Mouse (Mus musculus) regulatory T cell (primary cell): Measurements from ENCODE around the gene 1700022I11Rik.

Source experiments
- in situ Hi-C: fragments of 300-600 bp; cut with MboI, MseI; formaldehyde crosslinking; loops from one replicate; pipeline ENCODE4 v1.15.1; 2025; ENCODE audit warnings: high pct_unique_total_duplicates

1700022I11Rik gene

DNA sequence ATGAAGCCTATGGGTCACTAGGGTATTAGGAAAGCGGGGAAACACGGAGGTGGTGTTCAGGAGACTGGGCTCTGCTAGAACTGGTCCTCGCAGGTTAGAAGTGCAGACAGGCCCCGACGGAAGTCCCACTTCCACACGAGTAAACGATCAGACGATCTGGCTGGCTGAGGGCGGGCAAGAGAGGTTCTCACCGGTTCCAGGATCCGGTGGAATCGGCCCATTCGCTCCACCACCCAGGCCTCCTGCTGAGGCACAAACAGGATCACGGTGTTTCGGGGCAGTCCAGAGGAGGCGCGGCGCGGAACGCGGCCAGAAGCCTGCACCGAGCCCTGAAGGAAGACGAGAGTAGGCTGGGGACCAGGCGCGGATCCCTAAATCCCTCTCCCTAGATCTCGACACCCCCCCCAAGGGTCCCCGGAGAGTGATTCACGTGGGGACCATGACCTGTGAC, 61.4 kb downstream of the 1700022I11Rik start:
- in situ Hi-C loops: loop anchor here (25.0 kb wide), 2 partner anchors 931 to 1469 kb away; partner anchors contain the start of genes Dnaic1, Fam219a and Glipr2

DNA sequence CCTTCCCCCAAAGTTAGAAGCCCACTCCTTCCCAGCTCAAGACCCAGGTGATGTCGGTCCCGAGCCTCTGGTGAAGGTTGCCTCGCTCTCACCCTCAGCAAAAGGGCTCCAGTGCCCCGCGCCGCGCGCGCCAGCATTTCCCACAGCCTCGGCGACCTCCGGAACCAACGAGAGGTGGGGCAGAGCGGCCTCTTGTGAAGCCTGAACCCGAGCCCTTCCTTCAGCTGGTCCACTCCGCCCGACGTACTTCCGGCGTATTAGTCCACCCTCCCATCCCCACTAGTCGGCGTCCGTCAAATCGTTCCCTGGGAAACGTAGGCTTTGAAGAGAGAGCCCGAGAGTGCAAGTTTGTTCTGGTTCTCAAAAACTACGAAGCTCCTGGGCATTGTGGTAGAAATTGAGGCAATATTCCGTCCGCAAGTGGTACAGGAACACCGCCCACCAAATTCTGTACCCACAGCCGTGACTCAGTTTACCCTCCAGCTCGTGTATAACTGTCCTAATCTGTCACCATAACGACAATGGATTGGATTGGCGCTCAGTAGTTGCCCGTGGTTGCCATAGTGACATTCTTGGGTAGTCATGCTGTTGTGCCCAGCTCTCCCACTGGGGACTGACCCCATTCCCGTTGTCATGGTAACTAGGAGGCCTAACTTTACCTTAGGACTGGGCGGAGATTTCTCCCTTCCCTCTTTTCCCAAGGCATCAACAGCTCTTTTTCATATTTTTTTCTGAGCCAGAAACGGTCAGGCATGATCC, 62.0 kb downstream of the 1700022I11Rik start, which contains the start of gene Stoml2:
Gene Stoml2, minus strand, starts transcription at position 474 of the 759 bp plus-strand sequence.
- in situ Hi-C loops: loop anchor here (25.0 kb wide), 2 partner anchors 931 to 1469 kb away; partner anchors contain the start of genes Dnaic1, Fam219a and Glipr2

DNA sequence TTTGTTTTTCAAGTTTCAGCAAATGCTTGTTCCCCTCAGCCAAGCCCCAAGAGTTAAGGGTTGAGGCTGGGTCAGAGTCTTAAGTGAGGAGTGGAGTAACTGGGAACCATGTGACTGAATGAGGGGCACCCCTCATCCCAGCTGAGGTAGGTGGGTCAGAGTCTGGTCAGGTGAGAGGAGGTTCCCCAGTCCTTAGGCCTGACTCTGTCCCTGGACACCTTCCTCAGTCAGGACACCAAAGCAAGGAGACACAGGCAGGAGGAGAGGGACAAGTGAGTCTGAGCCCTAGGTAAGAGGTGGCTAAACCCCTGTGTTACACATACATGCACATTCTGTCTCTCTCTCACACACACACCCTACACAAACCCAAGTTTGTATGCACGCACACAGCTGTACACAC, 63.1 kb downstream of the 1700022I11Rik start:
- in situ Hi-C loops: loop anchor here (25.0 kb wide), 2 partner anchors 930 to 1470 kb away; partner anchors contain the start of genes Dnaic1, Fam219a and Glipr2
